Mouse (Mus musculus) liver, embryonic 14.5 days (tissue): Measurements from ENCODE around the gene Atf4. TPM values are rescaled to one million over a fixed set of nuclear protein-coding genes. Genes with fewer than 3 reads are reported as not detected.
A peak's percentile ranks its signal among the peaks of the same experiment; 100 is the strongest.

ENCODE experiments used
- ATAC-seq: fragments of 200-750 bp; cut with Nextera tagmentation; 2 replicates; pipeline ENCODE4 v1.8.0; 2017; ENCODE audit warnings: moderate number of reproducible peaks, mild to moderate bottlenecking, moderate library complexity; ENCODE audit not compliant: insufficient read depth
- DNase-seq, 3 experiments: peaks; one replicate each; pipeline ENCODE4 v3.0.0-alpha.2; 2012 to 2013; ENCODE audit warnings: low read depth in 3 of 3, low spot score in 3 of 3
- H3K27ac ChIP-seq: fragments of 300-500 bp; sonication (generic); 2 replicates; pipeline ENCODE4 v1.5.1; 2014; ENCODE audit warnings: moderate library complexity, mild to moderate bottlenecking, control low read depth, inconsistent platforms
- H3K27me3 ChIP-seq: fragments of 300-500 bp; sonication (generic); 2 replicates; pipeline ENCODE4 v1.6.1; 2014; ENCODE audit warnings: mild to moderate bottlenecking, low read length, moderate library complexity; ENCODE audit not compliant: control insufficient read depth, insufficient read depth
- H3K36me3 ChIP-seq: fragments of 300-500 bp; sonication (generic); replicated peaks from 2 replicates; pipeline ENCODE4 v1.6.1; 2014; ENCODE audit warnings: low read depth; ENCODE audit not compliant: control insufficient read depth, insufficient read depth
- H3K4me1 ChIP-seq, 2 experiments: fragments of 200-500 bp in 1 of 2; fragments of 300-500 bp in 1 of 2; sonication (generic) in 1 of 2; replicated peaks; 2 replicates each; pipeline ENCODE4 v1.6.1; 2012 to 2014; ENCODE audit warnings: antibody characterized with exemption in 1 of 2, inconsistent platforms in 1 of 2, low read length in 1 of 2; ENCODE audit not compliant: control insufficient read depth in 2 of 2, insufficient read depth in 2 of 2
- H3K4me2 ChIP-seq: fragments of 300-500 bp; sonication (generic); 2 replicates; pipeline ENCODE4 v1.6.1; 2014; ENCODE audit warnings: low read depth, mild to moderate bottlenecking, control low read depth, moderate library complexity
- H3K4me3 ChIP-seq, 2 experiments: fragments of 200-500 bp in 1 of 2; fragments of 300-500 bp in 1 of 2; sonication (generic) in 1 of 2; 2 replicates each; pipeline ENCODE4 v1.5.1; 2012 to 2014; ENCODE audit warnings: low read depth in 2 of 2, low read length in 2 of 2, mild to moderate bottlenecking in 2 of 2, control low read depth in 1 of 2, inconsistent platforms in 1 of 2, moderate library complexity in 1 of 2; ENCODE audit not compliant: insufficient read depth in 1 of 2
- H3K9ac ChIP-seq: fragments of 300-500 bp; sonication (generic); replicated peaks from 2 replicates; pipeline ENCODE4 v1.6.1; 2014; ENCODE audit warnings: mild to moderate bottlenecking, control low read depth, moderate library complexity
- H3K9me3 ChIP-seq: fragments of 300-500 bp; sonication (generic); 2 replicates; pipeline ENCODE4 v1.6.1; 2016; ENCODE audit warnings: low read length, mixed read lengths; ENCODE audit not compliant: control insufficient read depth
- CTCF ChIP-seq: IDR thresholded peaks from 2 replicates; pipeline ENCODE4 v1.5.1; 2016; ENCODE audit warnings: antibody characterized with exemption, low read depth, control low read depth
- EP300 ChIP-seq: IDR thresholded peaks from 2 replicates; pipeline ENCODE4 v1.6.1; 2016; ENCODE audit warnings: antibody characterized with exemption, low read depth
- WGBS: fragments of 180-500 bp; shearing (Covaris S2); extraction: QIAGEN DNeasy Blood & Tissue Kit; methylation state at CpG from one replicate; pipeline ENCODE4 v1.1.7; 2014; ENCODE audit not compliant: insufficient replicate concordance; 5-methylcytosine and 5-hydroxymethylcytosine counted together
- polyA plus RNA-seq, 2 experiments: library from polyadenylated mRNA; depleted of rRNA in 1 of 2; stranded (reverse) in 1 of 2; unstranded in 1 of 2; fragments of >200 nt; fragmentation: Nextera tagmentation in 1 of 2; extraction: Ambion mirVana in 1 of 2; gene quantifications; 2 replicates each; pipeline versions ENCODE4 v1.2.1 to v1.2.3; 2012 to 2014

Atf4 gene
- polyA plus RNA-seq, 2 experiments, result 108 to 246 TPM

- Histone ChIP-seq H3K9ac (peak overlapping the region; percentile 96), H3K4me2 (peak overlapping the region; percentile 90), H3K9me3 (no peaks in the 10 kb centered on the region), H3K4me3 (peak overlapping the region; percentile 87 to 91), H3K27me3 (no peaks in the 10 kb centered on the region), H3K27ac (peak overlapping the region; percentile 97), H3K4me1 (peaks cover 44 to 54% of the 10 kb centered on the region in 2 experiments), H3K36me3 (peaks cover 47% of the 10 kb centered on the region)
- ATAC-seq (no peak), DNase-seq (no peak)
- TF ChIP-seq CTCF, result no peak; the same call in 1 of the 2 replicates
- no peak for TF ChIP-seq EP300
- 5% methylated on average over 16 of the region's 16 CpGs for WGBS
Observed at GRCm38 (mm10) chr15:80256242-80256641, 1.3 kb downstream of the Atf4 start.

GRCm38 (mm10) chr15:80256656-80257601 is 1.9 kb downstream of the Atf4 start:
- no peak for ATAC-seq
- Histone ChIP-seq H3K36me3 (peaks cover 41% of the 10 kb centered on the region), H3K27me3 (no peaks in the 10 kb centered on the region), H3K4me2 (peak overlapping the region; percentile 90), H3K9ac (peak overlapping the region; percentile 96), H3K27ac (peak overlapping the region; percentile 97), H3K9me3 (no peaks in the 10 kb centered on the region), H3K4me3 (peak overlapping the region; percentile 87 to 91), H3K4me1 (peaks cover 38 to 48% of the 10 kb centered on the region in 2 experiments)
- 48% methylated on average over 12 of the region's 12 CpGs for WGBS
- TF ChIP-seq EP300 (no peak), CTCF (no peak)
- peak in 1 of 3 experiments; percentile 26 for DNase-seq

DNA sequence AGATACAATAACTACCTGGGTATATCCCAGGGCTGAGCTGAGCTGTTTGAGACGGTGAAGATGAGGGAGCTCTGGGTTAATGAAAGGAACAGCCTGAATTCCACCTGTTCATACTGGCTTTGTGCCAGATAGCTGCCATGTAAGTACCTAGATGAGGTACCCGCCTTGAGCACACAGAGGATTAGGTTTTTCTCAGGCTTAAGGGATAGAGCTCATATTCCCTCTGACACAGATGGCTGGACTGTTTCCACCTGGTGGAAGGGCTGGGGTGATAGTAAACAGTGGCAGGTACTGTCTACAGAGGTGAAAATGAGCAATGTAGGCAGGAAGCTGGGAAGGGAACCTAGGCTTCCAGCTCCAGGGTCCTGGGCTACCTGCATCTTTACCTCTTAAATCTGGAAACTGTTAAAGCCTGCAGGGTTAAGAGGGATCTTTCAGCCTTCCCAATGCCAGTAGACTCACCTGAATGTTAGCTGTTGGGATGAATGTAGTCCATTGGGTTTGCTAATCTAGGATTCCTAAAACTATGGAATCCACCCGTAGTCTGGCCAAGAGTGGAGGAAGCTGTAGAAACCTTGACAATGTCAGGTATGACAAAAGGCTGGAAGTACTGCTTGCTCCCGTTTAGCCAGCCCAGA is 2.7 kb downstream of the Atf4 start:
- Histone ChIP-seq H3K9ac (peak overlapping the region; percentile 96), H3K27me3 (no peaks in the 10 kb centered on the region), H3K9me3 (no peaks in the 10 kb centered on the region), H3K36me3 (peaks cover 41% of the 10 kb centered on the region), H3K4me2 (peak overlapping the region; percentile 90), H3K4me1 (peaks cover 38 to 48% of the 10 kb centered on the region in 2 experiments), H3K4me3 (peak overlapping the region; percentile 87 to 91), H3K27ac (peak overlapping the region; percentile 97)
- no peak for TF ChIP-seq EP300
- DNase-seq, result peak in 1 of 3 experiments; percentile 28
- ATAC-seq, result no peak
- 26% methylated on average over 4 of the region's 4 CpGs for WGBS

DNA sequence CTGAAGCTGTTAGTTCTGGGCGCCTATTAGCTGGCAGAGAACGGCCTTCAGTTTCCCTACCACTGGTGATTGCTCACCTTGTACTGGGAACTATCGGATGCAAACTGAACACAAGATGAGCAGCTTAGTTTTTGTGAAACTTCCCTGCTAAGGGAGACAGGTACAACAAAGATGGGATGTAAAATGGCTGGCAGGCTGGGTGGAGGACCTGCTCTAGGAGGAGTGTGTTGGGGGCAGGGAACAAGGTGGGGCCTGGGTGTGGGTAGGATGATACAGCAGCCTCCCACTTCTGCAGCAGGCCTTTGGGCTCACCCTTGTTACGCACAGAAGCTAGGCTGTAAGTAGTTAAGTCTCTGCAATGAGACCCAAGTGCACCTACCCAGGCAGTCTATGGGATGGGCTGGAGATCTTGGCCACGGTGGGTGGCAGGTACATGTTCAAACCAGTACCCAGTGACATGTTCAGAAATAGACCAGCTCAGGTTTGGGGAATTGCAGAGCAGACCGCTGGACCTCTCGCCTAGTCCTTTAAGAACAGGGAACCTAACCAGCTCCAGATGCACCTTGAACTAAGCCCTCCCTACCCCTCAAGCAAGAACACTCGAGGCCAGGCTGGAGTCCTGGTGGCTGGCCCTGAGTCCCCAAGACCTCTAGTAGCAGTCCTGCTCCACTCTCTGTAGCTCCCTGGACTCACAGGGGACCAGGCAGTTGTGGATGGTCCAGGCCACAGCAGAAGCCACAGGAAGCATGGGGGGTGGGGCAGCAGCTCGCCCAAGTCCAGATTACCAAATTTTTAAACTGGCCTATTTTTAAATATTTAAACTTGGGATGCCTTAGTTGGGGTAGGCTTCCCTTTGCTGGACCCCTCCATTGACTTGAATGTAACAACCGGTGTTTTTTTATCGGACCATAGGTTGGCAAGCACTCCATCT is 3.5 kb downstream of the Atf4 start:
- Histone ChIP-seq H3K27ac (peak overlapping the region; percentile 97), H3K4me1 (peaks cover 40 to 51% of the 10 kb centered on the region in 2 experiments), H3K36me3 (peaks cover 36% of the 10 kb centered on the region), H3K27me3 (no peaks in the 10 kb centered on the region), H3K9ac (peak overlapping the region; percentile 96), H3K4me2 (peak overlapping the region; percentile 90), H3K4me3 (peak overlapping the region; percentile 87 to 91), H3K9me3 (no peaks in the 10 kb centered on the region)
- 39% methylated on average over 11 of the region's 11 CpGs for WGBS
- TF ChIP-seq CTCF (no peak), EP300 (0 out of 2 replicates have a peak, but pooled peaks have one; percentile 26)
- DNase-seq, result peak; percentile 68 to 75 (median 75)
- peak; percentile 60 for ATAC-seq
